Mouse (Mus musculus): ENCODE measurements around the gene Itgb1bp1.

- no peak for TF ChIP-seq MYOD1 (IDR thresholded peaks at IDR 0.05; ENCODE audit: control insufficient read depth, insufficient read length, low read depth)
- TF ChIP-seq CTCF (IDR thresholded peaks at IDR 0.05; ENCODE audit: control insufficient read depth, insufficient read depth, insufficient read length) = no peak
- TF ChIP-seq CEBPB (IDR thresholded peaks at IDR 0.05; ENCODE audit: low read depth) = no peak
- no peak for TF ChIP-seq USF1 (IDR thresholded peaks at IDR 0.05; ENCODE audit: low read depth)
- no peak for TF ChIP-seq MAX (IDR thresholded peaks at IDR 0.05)
- no peak for TF ChIP-seq MYOG (IDR thresholded peaks at IDR 0.05; ENCODE audit: control insufficient read depth, extremely low read depth, insufficient read length)
- TF ChIP-seq FOSL1 (IDR thresholded peaks at IDR 0.05; ENCODE audit: insufficient read depth, low read length, poor library complexity, severe bottlenecking) = no peak
Observed at GRCm38 (mm10) chr12:21268083-21268616, 17.9 kb downstream of the Itgb1bp1 start.

All from C2C12 (cell line).